Mouse (Mus musculus) CH12.LX (cell line): Measurements from ENCODE around the gene Rec114. TPM values are rescaled to one million over a fixed set of nuclear protein-coding genes. Genes with fewer than 3 reads are reported as not detected.

Experiments used
- DNase-seq: peaks from one replicate; pipeline ENCODE4 v3.0.0-alpha.2; 2013; ENCODE audit errors: extremely low read depth
- H3K27ac ChIP-seq: 2 replicates; pipeline ENCODE4 v1.5.1; 2012; ENCODE audit warnings: low read depth, mild to moderate bottlenecking, control low read depth, moderate library complexity; ENCODE audit not compliant: insufficient read depth
- H3K27me3 ChIP-seq: replicated peaks from 2 replicates; pipeline ENCODE3; 2012; ENCODE audit warnings: inconsistent platforms
- H3K36me3 ChIP-seq, 2 experiments: replicated peaks in 1 of 2; 2 replicates each; pipeline versions ENCODE3 to v1.6.1; 2012; ENCODE audit warnings: inconsistent platforms in 1 of 2, low read length in 1 of 2, mild to moderate bottlenecking in 1 of 2, mixed read lengths in 1 of 2, moderate library complexity in 1 of 2; ENCODE audit not compliant: control insufficient read depth in 1 of 2, insufficient read depth in 1 of 2
- H3K4me1 ChIP-seq, 2 experiments: 2 replicates each; pipeline ENCODE4 v1.6.1; 2012; ENCODE audit warnings: inconsistent platforms in 1 of 2, moderate library complexity in 1 of 2; ENCODE audit not compliant: insufficient read depth in 2 of 2, control insufficient read depth in 1 of 2
- H3K4me2 ChIP-seq: 2 replicates; pipeline ENCODE4 v1.6.1; 2012; ENCODE audit warnings: low read depth, mild to moderate bottlenecking, control low read depth; ENCODE audit not compliant: poor library complexity, insufficient read depth, severe bottlenecking
- H3K4me3 ChIP-seq, 3 experiments: fragments of 150-350 bp in 1 of 3; sonication (generic) in 1 of 3; replicated peaks in 1 of 3; 2 replicates each; pipeline versions ENCODE3 to v1.5.1; 2011 to 2012; ENCODE audit warnings: low read depth in 2 of 3, low read length in 2 of 3, mild to moderate bottlenecking in 2 of 3, moderate library complexity in 2 of 3, control low read depth in 1 of 3, improper control_type of control experiment in 1 of 3, inconsistent platforms in 1 of 3, mixed read lengths in 1 of 3; ENCODE audit not compliant: poor library complexity in 1 of 3
- H3K79me2 ChIP-seq: replicated peaks from 2 replicates; pipeline ENCODE4 v1.6.1; 2012; ENCODE audit warnings: mild to moderate bottlenecking, moderate library complexity; ENCODE audit not compliant: control insufficient read depth, poor library complexity, insufficient read depth, severe bottlenecking; ENCODE audit errors: extremely low read depth
- H3K9ac ChIP-seq: 2 replicates; pipeline ENCODE4 v1.6.1; 2012; ENCODE audit warnings: low read depth, mild to moderate bottlenecking, control low read depth, moderate library complexity; ENCODE audit not compliant: insufficient read depth
- H3K9me3 ChIP-seq: replicated peaks from 2 replicates; pipeline ENCODE3; 2012; ENCODE audit warnings: low read length, inconsistent platforms, mixed read lengths
- BHLHE40 ChIP-seq: IDR thresholded peaks from 2 replicates; pipeline ENCODE4 v1.6.1; 2011; ENCODE audit warnings: mild to moderate bottlenecking, low read depth, low read length, improper control_type of control experiment
- CTCF ChIP-seq, 2 experiments: IDR thresholded peaks in 1 of 2; conservative IDR thresholded peaks in 1 of 2; 2 replicates each; pipeline ENCODE4 v1.5.1; 2011 to 2012; ENCODE audit warnings: low read depth in 2 of 2, low read length in 2 of 2, improper control_type of control experiment in 1 of 2, inconsistent platforms in 1 of 2, mild to moderate bottlenecking in 1 of 2, moderate library complexity in 1 of 2
- HCFC1 ChIP-seq: IDR thresholded peaks from 2 replicates; pipeline ENCODE4 v1.6.1; 2012; ENCODE audit warnings: low read depth, mild to moderate bottlenecking, inconsistent platforms, low read length, improper control_type of control experiment
- JUND ChIP-seq: conservative IDR thresholded peaks from 2 replicates; pipeline ENCODE4 v1.6.1; 2011; ENCODE audit warnings: low read depth, low read length, improper control_type of control experiment
- KAT2A ChIP-seq: IDR thresholded peaks from 2 replicates; pipeline ENCODE4 v1.6.1; 2012; ENCODE audit warnings: low read length, improper control_type of control experiment, inconsistent platforms; ENCODE audit not compliant: insufficient replicate concordance
- MAX ChIP-seq: IDR thresholded peaks from 2 replicates; pipeline ENCODE4 v1.6.1; 2011; ENCODE audit warnings: low read length, improper control_type of control experiment
- MAZ ChIP-seq: IDR thresholded peaks from 2 replicates; pipeline ENCODE4 v1.6.1; 2012; ENCODE audit warnings: low read depth, mild to moderate bottlenecking, inconsistent platforms, low read length, improper control_type of control experiment, moderate library complexity
- NELFE ChIP-seq: IDR thresholded peaks from 2 replicates; pipeline ENCODE4 v1.6.1; 2011; ENCODE audit warnings: low read depth, low read length, improper control_type of control experiment
- POLR2AphosphoS2 ChIP-seq: IDR thresholded peaks from 2 replicates; pipeline ENCODE4 v1.6.1; 2011; ENCODE audit warnings: low read depth, low read length, improper control_type of control experiment
- RAD21 ChIP-seq: IDR thresholded peaks from 2 replicates; pipeline ENCODE4 v1.6.1; 2011; ENCODE audit warnings: low read depth, mild to moderate bottlenecking, low read length, improper control_type of control experiment, moderate library complexity
- RCOR1 ChIP-seq: conservative IDR thresholded peaks from 2 replicates; pipeline ENCODE4 v1.6.1; 2012; ENCODE audit warnings: low read depth, mild to moderate bottlenecking, inconsistent platforms, low read length, improper control_type of control experiment
- SIN3A ChIP-seq: IDR thresholded peaks from 2 replicates; pipeline ENCODE4 v1.6.1; 2012; ENCODE audit warnings: low read length, improper control_type of control experiment, inconsistent platforms
- SMC3 ChIP-seq: IDR thresholded peaks from 2 replicates; pipeline ENCODE4 v1.6.1; 2011; ENCODE audit warnings: low read depth, low read length, improper control_type of control experiment
- TCF12 ChIP-seq: IDR thresholded peaks from 2 replicates; pipeline ENCODE4 v1.6.1; 2014; ENCODE audit warnings: low read depth, mild to moderate bottlenecking, inconsistent platforms, low read length, improper control_type of control experiment
- USF1 ChIP-seq: IDR thresholded peaks from 2 replicates; pipeline ENCODE4 v1.6.1; 2014; ENCODE audit warnings: low read depth, mild to moderate bottlenecking, inconsistent platforms, low read length, improper control_type of control experiment
- ZC3H11A ChIP-seq: IDR thresholded peaks from 2 replicates; pipeline ENCODE4 v1.6.1; 2012; ENCODE audit warnings: low read depth, mild to moderate bottlenecking, inconsistent platforms, low read length, improper control_type of control experiment
- dilution Hi-C: fragments of 300-500 bp; cut with MboI; formaldehyde crosslinking; loops from 2 replicates; pipeline ENCODE4 v1.14.3; 2020; ENCODE audit warnings: low sequenced_read_pairs; ENCODE audit not compliant: extremely low pct_unique_long_range_greater_than_20kb, extremely low pct_ligation_motif_present
- in situ Hi-C: fragments of 300-500 bp; cut with MboI; formaldehyde crosslinking; loops from 3 replicates; pipeline ENCODE4 v1.14.3; 2019; ENCODE audit warnings: low sequenced_read_pairs, low pct_ligation_motif_present, low pct_unique_long_range_greater_than_20kb, mixed read lengths
- polyA plus RNA-seq: library from polyadenylated mRNA; unstranded; fragments of >175 nt; gene quantifications from 2 replicates; pipeline ENCODE4 v1.2.1, GENCODE M21; 2012; ENCODE audit warnings: low read depth; ENCODE audit not compliant: insufficient read length
- total RNA-seq, 2 experiments: library from RNA; depleted of rRNA; stranded (reverse); fragments of 300-350 nt in 1 of 2; fragments of >200 nt in 1 of 2; gene quantifications; 2 replicates each; pipeline ENCODE4 v1.2.3; 2012 to 2014

Gene Rec114
- total and polyA plus RNA-seq, 3 experiments, result 0.69 TPM; not detected in 2

DNA sequence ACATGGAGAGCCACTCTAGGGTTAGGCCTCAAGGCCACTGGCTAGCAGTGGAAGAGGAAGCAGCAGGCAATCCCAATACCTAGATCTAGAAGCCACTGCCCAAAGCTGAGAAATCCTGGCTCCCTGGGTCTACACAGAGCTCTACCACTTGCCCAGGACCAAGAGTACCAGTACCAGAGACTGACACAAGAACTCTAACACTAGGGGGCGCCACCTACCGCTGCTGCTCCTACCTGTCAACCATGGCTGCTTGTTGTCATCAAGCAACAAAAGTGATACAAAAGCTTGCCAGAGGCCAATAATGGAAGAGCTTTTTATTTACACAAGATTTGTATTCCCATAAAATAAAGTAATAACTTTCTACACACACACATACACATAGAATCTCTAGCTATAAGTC lies 33.8 kb downstream of the Rec114 start:
- dilution Hi-C loops, result no loop called here
- H3K27me3 ChIP-seq, result no peaks in the 10 kb centered on the region

DNA sequence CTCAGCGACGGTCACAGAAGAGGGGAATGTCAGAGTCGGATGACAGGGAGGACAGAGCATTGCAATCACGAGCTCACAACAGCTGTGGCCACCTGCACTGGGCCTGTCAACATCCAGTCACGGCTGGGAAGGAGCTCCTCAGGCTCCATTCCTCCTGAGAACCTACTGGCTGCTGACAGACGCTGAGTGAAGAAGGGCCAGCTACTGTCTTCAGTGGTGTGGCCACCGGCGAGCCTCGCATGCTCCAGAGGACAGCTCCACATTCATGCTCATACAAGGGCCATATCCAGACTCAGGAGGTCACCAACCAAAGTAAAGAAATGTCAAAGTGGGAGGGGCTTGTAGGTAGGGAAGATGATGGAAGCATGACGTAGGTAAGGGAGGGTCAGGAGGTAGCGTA lies 36.0 kb downstream of the Rec114 start:
- H3K9ac ChIP-seq, result no peak overlapping the region
- H3K9me3 ChIP-seq, result no peaks in the 10 kb centered on the region
- H3K27ac ChIP-seq, result no peak overlapping the region
- no peak overlapping the region for H3K4me3 ChIP-seq
- no peak overlapping the region for H3K4me2 ChIP-seq
- no peak for TF ChIP-seq MAX
- TF ChIP-seq JUND, result no peak
- TF ChIP-seq HCFC1, result no peak
- TF ChIP-seq POLR2AphosphoS2, result no peak
- TF ChIP-seq SIN3A, result no peak
- TF ChIP-seq USF1, result no peak
- TF ChIP-seq BHLHE40, result no peak
- no peak for TF ChIP-seq TCF12
- TF ChIP-seq MAZ, result no peak
- TF ChIP-seq RAD21, result no peak
- TF ChIP-seq, all 38 proteins: peak for 0
- Histone ChIP-seq H3K79me2 (no peaks in the 10 kb centered on the region), H3K36me3 (no peaks in the 10 kb centered on the region), H3K27me3 (no peaks in the 10 kb centered on the region), H3K4me1 (peaks cover 0 to 7% of the 10 kb centered on the region in 2 experiments; a peak in 2 of 4 replicates)
- in situ Hi-C loops (loop anchor here (5.0 kb wide), 1 partner anchor 165 kb away; no protein-coding TSS in a partner anchor), dilution Hi-C loops (no loop called here)
- DNase-seq, result no peak

More for the DNA sequence above, 33.8 kb downstream of the Rec114 start:
- DNase-seq, result peak; percentile 84
- H3K27ac ChIP-seq, result no peak overlapping the region
- no peak overlapping the region for H3K9ac ChIP-seq
- H3K9me3 ChIP-seq, result no peaks in the 10 kb centered on the region
- H3K36me3 ChIP-seq, result no peaks in the 10 kb centered on the region
- H3K4me3 ChIP-seq, result no peak overlapping the region
- H3K79me2 ChIP-seq, result no peaks in the 10 kb centered on the region
- peaks cover 0 to 7% of the 10 kb centered on the region in 2 experiments; a peak in 2 of 4 replicates for H3K4me1 ChIP-seq
- no peak overlapping the region for H3K4me2 ChIP-seq
- in situ Hi-C loops, result loop anchor here (5.0 kb wide), 1 partner anchor 162 kb away; no protein-coding TSS in a partner anchor
- TF ChIP-seq SMC3 (peak; percentile 82), CTCF (conservative IDR thresholded peaks at IDR 0.05 in 1 of 2, IDR thresholded peaks at IDR 0.05 in 1 of 2; ENCODE audit: low read depth in 2 of 2, low read length in 2 of 2) (peak; percentile 40 to 83; a peak in 2 of 4 replicates), KAT2A (no peak), RCOR1 (no peak), ZC3H11A (peak; percentile 30; the same call in 1 of the 2 replicates), NELFE (no peak), RAD21 (peak; percentile 75)
